Mouse (Mus musculus): ENCODE results near the gene A730046J19Rik. TPM values are rescaled to one million over a fixed set of nuclear protein-coding genes. Genes with fewer than 3 reads are reported as not detected.

The A730046J19Rik gene
- polyA plus RNA-seq (2012; fragmentation: generic; extraction: Trizol): not detected

GRCm38 (mm10) chrX:144153523-144153922 is at the start of gene A730046J19Rik:
A730046J19Rik (plus strand) TSS chrX:144153695.

Other genes with a start within 250 kb of the A730046J19Rik start
- not detected for gene Dcx, start 220.4 kb upstream of the A730046J19Rik start, polyA plus RNA-seq (2012; fragmentation: generic; extraction: Trizol)
- gene Alg13, start 164.1 kb downstream of the A730046J19Rik start, polyA plus RNA-seq (2012; fragmentation: generic; extraction: Trizol): 1 to 10 TPM; 1.2 to 2.6 TPM